Mouse (Mus musculus) neural tube, embryonic 11.5 days (tissue): ENCODE measurements at regions not wholly inside any gene's neighbourhood (a gene's known extent, or its start where the extent isn't known, plus 50 kb on each side); places are given as distances from the start of the nearest gene placed in this dataset.

Experiments used
- ATAC-seq: fragments of 200-750 bp; cut with Nextera tagmentation; 2 replicates; pipeline ENCODE4 v1.8.0; 2017; ENCODE audit warnings: moderate number of reproducible peaks, mild to moderate bottlenecking, moderate TSS enrichment, moderate library complexity; ENCODE audit not compliant: insufficient read depth, low FRiP score, low TSS enrichment
- DNase-seq: peaks from one replicate; pipeline ENCODE4 v3.0.0-alpha.2; 2015; ENCODE audit warnings: low spot score
- H3K27ac ChIP-seq: fragments of 300-500 bp; sonication (generic); 2 replicates; pipeline ENCODE4 v1.5.1; 2014; ENCODE audit warnings: low read depth, mild to moderate bottlenecking, low read length
- H3K27me3 ChIP-seq: fragments of 300-500 bp; sonication (generic); 2 replicates; pipeline ENCODE4 v1.6.1; 2014; ENCODE audit warnings: mild to moderate bottlenecking, low read length, mixed read lengths; ENCODE audit not compliant: control insufficient read depth, insufficient read depth
- H3K36me3 ChIP-seq: fragments of 300-500 bp; sonication (generic); 2 replicates; pipeline ENCODE4 v1.6.1; 2014; ENCODE audit warnings: mild to moderate bottlenecking, low read length, moderate library complexity, mixed read lengths; ENCODE audit not compliant: control insufficient read depth, insufficient read depth
- H3K4me1 ChIP-seq: fragments of 300-500 bp; sonication (generic); 2 replicates; pipeline ENCODE4 v1.6.1; 2014; ENCODE audit warnings: low read length, mixed read lengths; ENCODE audit not compliant: control insufficient read depth, insufficient read depth
- H3K4me2 ChIP-seq: fragments of 300-500 bp; sonication (generic); 2 replicates; pipeline ENCODE4 v1.6.1; 2014; ENCODE audit warnings: low read depth, mild to moderate bottlenecking, moderate library complexity
- H3K4me3 ChIP-seq: fragments of 300-500 bp; sonication (generic); 2 replicates; pipeline ENCODE4 v1.5.1; 2014; ENCODE audit warnings: low read depth, low read length
- H3K9ac ChIP-seq: fragments of 300-500 bp; sonication (generic); 2 replicates; pipeline ENCODE4 v1.6.1; 2014; ENCODE audit warnings: mild to moderate bottlenecking, low read length
- H3K9me3 ChIP-seq: fragments of 300-500 bp; sonication (generic); 2 replicates; pipeline ENCODE4 v1.6.1; 2016; ENCODE audit warnings: low read length; ENCODE audit not compliant: control insufficient read depth
- WGBS: fragments of 180-500 bp; shearing (Covaris S2); extraction: QIAGEN DNeasy Blood & Tissue Kit; methylation state at CpG from one replicate; pipeline ENCODE4 v1.1.7; 2014; 5-methylcytosine and 5-hydroxymethylcytosine counted together

DNA sequence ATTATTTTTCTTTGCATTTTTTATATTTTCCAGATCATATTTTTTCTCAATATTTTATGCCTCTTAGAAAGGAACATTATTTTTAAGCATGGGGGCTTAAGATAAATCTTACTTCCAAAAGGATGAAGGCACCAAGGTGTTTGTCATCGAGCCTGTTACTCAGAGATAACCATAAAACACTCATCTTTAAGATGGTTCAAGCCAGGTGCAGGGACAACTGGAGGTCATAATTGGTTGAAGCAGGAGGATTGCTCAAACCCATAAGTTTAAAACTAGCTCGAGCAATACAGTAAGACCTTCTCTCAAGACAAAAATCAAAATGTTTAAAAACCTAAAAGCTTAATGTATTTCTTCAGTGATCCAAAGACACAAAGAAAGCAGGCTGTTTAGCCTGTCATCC is 92.6 kb upstream of the Rreb1 start:
- Histone ChIP-seq H3K4me3 (no peak overlapping the region), H3K9me3 (no peaks in the 10 kb centered on the region), H3K9ac (no peak overlapping the region), H3K4me1 (no peaks in the 10 kb centered on the region), H3K36me3 (no peaks in the 10 kb centered on the region), H3K27me3 (no peaks in the 10 kb centered on the region), H3K4me2 (no peak overlapping the region), H3K27ac (no peak overlapping the region)
- 82% methylated on average over 2 of the region's 2 CpGs for WGBS
- DNase-seq (no peak), ATAC-seq (no peak)

- Histone ChIP-seq H3K36me3 (no peaks in the 10 kb centered on the region), H3K9me3 (no peaks in the 10 kb centered on the region), H3K4me1 (no peaks in the 10 kb centered on the region), H3K4me3 (no peak overlapping the region), H3K9ac (no peak overlapping the region), H3K27me3 (no peaks in the 10 kb centered on the region), H3K4me2 (no peak overlapping the region), H3K27ac (no peak overlapping the region)
- no peak for ATAC-seq
- 61% methylated on average over 2 of the region's 2 CpGs for WGBS
- no peak for DNase-seq
Measured at GRCm38 (mm10) chr13:37686109-37686508, 92.1 kb upstream of the Rreb1 start.

DNA sequence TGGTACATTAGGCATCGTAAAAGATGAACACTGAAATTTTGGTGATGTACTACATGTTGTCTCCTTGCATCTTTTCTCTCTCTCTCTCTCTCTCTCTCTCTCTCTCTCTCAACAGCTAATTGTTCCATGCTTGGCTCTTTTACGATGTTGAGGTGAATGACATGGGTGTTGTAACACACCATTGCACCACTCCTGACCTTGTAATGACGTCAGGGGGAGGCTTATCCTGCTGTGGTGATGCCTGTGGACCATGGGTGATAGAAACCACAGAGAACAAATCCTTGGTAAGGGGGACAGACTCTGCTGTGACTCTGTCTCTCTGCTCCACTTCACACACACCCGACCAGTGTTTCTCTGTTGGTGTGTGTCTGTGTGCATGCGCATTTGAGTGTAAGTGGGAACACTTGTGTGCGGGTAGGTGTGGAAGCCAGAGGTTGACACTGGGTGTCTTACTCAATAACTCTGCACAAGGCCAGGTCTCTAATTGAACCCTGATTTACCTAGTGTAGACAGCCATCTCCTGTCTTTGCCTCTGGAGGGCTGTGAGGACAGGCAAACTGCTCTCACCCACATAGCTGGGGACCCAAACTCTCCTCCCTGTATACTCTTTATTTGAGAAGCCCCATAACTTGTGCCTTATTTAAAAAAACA is 88.9 kb upstream of the Rreb1 start:
- no peaks in the 10 kb centered on the region for H3K36me3 ChIP-seq
- 87% methylated on average over 6 of the region's 6 CpGs for WGBS
- H3K4me2 ChIP-seq = no peak overlapping the region
- no peak overlapping the region for H3K9ac ChIP-seq
- H3K4me3 ChIP-seq = no peak overlapping the region; the same call in 1 of the 2 replicates
- H3K27me3 ChIP-seq = no peaks in the 10 kb centered on the region
- no peaks in the 10 kb centered on the region for H3K9me3 ChIP-seq
- DNase-seq (no peak), ATAC-seq (no peak)
- no peak overlapping the region for H3K27ac ChIP-seq
- H3K4me1 ChIP-seq = no peaks in the 10 kb centered on the region

DNA sequence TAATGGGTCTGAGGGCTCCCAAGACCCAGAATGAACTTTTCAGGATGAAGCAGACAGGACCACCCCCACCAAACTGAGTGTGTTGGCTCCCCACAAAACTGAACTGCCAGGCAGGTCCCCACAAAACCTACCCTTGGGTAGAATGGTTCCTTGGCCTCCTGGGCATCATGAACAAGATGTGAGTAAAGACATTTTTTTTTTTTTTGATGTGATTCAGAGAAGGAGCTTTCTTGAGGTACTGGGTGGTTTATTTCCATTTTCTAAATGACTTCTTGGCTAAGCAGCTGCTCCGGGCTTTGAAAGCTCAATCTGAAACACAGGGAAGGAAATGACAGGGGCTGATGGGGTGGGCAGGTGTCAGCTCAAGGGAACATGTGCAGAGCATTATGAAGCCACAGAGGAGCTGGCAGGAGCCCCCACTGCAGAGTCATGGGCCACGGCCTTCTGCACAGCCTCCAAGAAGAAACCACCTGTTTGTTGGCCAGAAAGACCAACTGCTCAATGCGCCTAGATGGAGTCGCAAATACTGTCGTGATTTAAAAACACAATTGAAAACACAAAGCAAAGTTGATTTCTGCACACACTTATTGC is 86.2 kb upstream of the Rreb1 start:
- no peak for DNase-seq
- no peak overlapping the region for H3K4me3 ChIP-seq
- H3K9ac ChIP-seq = no peak overlapping the region
- 84% methylated on average over 5 of the region's 5 CpGs for WGBS
- no peaks in the 10 kb centered on the region for H3K9me3 ChIP-seq
- no peaks in the 10 kb centered on the region for H3K27me3 ChIP-seq
- H3K4me1 ChIP-seq = no peaks in the 10 kb centered on the region
- no peak overlapping the region for H3K4me2 ChIP-seq
- no peak for ATAC-seq
- H3K27ac ChIP-seq = no peak overlapping the region
- H3K36me3 ChIP-seq = no peaks in the 10 kb centered on the region

- ATAC-seq (no peak), DNase-seq (no peak)
- Histone ChIP-seq H3K4me3 (no peak overlapping the region), H3K36me3 (no peaks in the 10 kb centered on the region), H3K9ac (no peak overlapping the region), H3K27ac (no peak overlapping the region), H3K4me1 (no peaks in the 10 kb centered on the region), H3K4me2 (no peak overlapping the region), H3K9me3 (no peaks in the 10 kb centered on the region), H3K27me3 (no peaks in the 10 kb centered on the region)
- WGBS = 84% methylated on average over 3 of the region's 3 CpGs
Measured at GRCm38 (mm10) chr13:37693617-37694016, 84.6 kb upstream of the Rreb1 start.

GRCm38 (mm10) chr13:37704475-37704874 is 73.7 kb upstream of the Rreb1 start:
- no peaks in the 10 kb centered on the region for H3K4me1 ChIP-seq
- no peak overlapping the region for H3K9ac ChIP-seq
- no peaks in the 10 kb centered on the region for H3K9me3 ChIP-seq
- no peak overlapping the region for H3K4me2 ChIP-seq
- no peaks in the 10 kb centered on the region for H3K27me3 ChIP-seq
- ATAC-seq (no peak), DNase-seq (no peak)
- H3K27ac ChIP-seq = no peak overlapping the region
- WGBS = 71% methylated on average over 1 of the region's 1 CpGs
- H3K4me3 ChIP-seq = no peak overlapping the region
- H3K36me3 ChIP-seq = no peaks in the 10 kb centered on the region

DNA sequence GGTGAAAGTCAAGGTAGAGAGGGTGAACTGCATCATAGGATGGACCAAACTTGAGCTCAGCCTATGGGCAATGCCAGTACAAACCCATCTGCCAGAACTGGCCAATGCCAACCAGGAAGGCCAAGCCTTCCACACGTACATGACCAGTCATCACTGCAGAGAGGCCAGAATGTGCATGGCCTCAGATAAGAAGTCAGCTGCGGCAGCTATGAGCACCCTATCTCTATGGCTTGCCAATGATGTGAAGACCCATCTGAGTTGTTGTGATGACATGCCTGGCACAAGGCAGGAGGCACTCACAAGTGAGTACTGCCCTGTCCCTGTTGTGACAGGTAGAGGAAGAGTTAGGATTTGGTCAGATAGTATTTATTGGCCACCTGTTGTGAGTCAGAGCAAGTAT is 72.7 kb upstream of the Rreb1 start:
- H3K9ac ChIP-seq = no peak overlapping the region
- H3K36me3 ChIP-seq = no peaks in the 10 kb centered on the region
- 91% methylated on average over 2 of the region's 2 CpGs for WGBS
- H3K27me3 ChIP-seq = no peaks in the 10 kb centered on the region
- no peak overlapping the region for H3K27ac ChIP-seq
- H3K4me1 ChIP-seq = no peaks in the 10 kb centered on the region
- DNase-seq = no peak
- no peak overlapping the region for H3K4me2 ChIP-seq
- no peak for ATAC-seq
- no peak overlapping the region for H3K4me3 ChIP-seq
- H3K9me3 ChIP-seq = no peaks in the 10 kb centered on the region

DNA sequence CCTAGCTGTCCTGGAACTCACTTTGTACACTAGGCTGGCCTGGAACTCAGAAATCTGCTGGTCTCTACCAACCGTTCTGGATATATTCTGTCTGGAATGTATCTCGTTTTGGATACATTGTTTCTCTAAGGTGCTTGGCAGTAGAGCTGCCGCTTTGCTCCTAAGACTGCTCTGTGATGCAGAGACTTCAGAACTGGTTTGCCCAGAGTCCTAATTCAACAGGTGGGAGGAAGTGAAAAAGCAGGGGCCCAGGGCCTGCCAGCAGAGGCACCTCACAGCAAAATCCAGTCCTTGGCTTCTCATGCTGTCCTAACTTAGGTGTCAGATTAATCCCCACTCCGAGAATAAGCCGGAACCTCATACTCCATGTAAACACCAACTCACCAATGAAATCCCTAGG is 67.3 kb upstream of the Rreb1 start:
- H3K9ac ChIP-seq = no peak overlapping the region
- no peak overlapping the region for H3K27ac ChIP-seq
- no peak overlapping the region for H3K4me2 ChIP-seq
- no peaks in the 10 kb centered on the region for H3K36me3 ChIP-seq
- no peak overlapping the region for H3K4me3 ChIP-seq
- 88% methylated on average over 5 of the region's 5 CpGs for WGBS
- DNase-seq = no peak
- ATAC-seq = no peak
- no peaks in the 10 kb centered on the region for H3K4me1 ChIP-seq
- H3K27me3 ChIP-seq = no peaks in the 10 kb centered on the region
- H3K9me3 ChIP-seq = no peaks in the 10 kb centered on the region

DNA sequence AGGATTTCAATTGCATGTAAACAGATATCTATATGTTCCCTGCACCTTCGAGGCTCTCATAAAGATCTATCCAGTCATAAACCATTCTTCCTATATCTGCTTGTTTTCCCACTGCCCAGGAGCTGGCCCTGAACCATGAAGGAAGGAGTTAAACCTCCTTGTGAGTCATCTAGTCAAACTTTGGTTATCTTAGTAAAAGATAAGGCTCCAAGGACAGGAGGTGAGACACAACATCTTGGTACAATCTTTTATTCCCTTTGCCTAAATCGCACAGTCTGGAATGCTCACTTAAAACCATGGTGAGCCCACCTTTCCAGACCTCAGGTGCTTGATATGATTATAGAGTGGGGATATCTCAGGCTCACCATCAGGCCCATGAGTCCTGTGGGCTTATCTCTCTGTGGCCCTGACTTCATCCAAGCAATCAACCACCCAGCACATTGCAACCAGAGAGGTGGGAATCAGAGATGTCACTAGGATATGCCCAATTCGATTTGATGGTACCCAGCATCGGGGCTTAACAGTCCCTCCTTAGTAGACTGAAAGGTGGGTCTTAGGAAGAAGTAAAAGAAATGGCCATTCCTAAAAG is 65.2 kb upstream of the Rreb1 start:
- Histone ChIP-seq H3K4me1 (no peaks in the 10 kb centered on the region), H3K9ac (no peak overlapping the region), H3K27ac (no peak overlapping the region), H3K4me2 (no peak overlapping the region), H3K9me3 (no peaks in the 10 kb centered on the region), H3K27me3 (no peaks in the 10 kb centered on the region), H3K4me3 (no peak overlapping the region), H3K36me3 (no peaks in the 10 kb centered on the region)
- WGBS = 90% methylated on average over 4 of the region's 4 CpGs
- DNase-seq (no peak), ATAC-seq (no peak)
